Mouse (Mus musculus) limb, embryonic 12.5 days (tissue): ENCODE measurements around the gene Kcna5. TPM values are rescaled to one million over a fixed set of nuclear protein-coding genes. Genes with fewer than 3 reads are reported as not detected.
A peak's percentile ranks its signal among the peaks of the same experiment; 100 is the strongest.

ENCODE experiments used
- ATAC-seq: fragments of 200-750 bp; cut with Nextera tagmentation; 2 replicates; pipeline ENCODE4 v1.8.0; 2017; ENCODE audit warnings: low read depth, moderate TSS enrichment; ENCODE audit not compliant: insufficient number of reproducible peaks, insufficient read depth, low FRiP score, low TSS enrichment
- H3K27ac ChIP-seq: fragments of 300-500 bp; sonication (generic); 2 replicates; pipeline ENCODE4 v1.5.1; 2016; ENCODE audit warnings: mild to moderate bottlenecking, moderate library complexity
- H3K27me3 ChIP-seq: fragments of 300-500 bp; sonication (generic); 2 replicates; pipeline ENCODE4 v1.6.1; 2016; ENCODE audit warnings: mild to moderate bottlenecking, moderate library complexity
- H3K36me3 ChIP-seq: fragments of 300-500 bp; sonication (generic); 2 replicates; pipeline ENCODE4 v1.6.1; 2016; ENCODE audit warnings: mild to moderate bottlenecking, moderate library complexity
- H3K4me1 ChIP-seq: fragments of 300-500 bp; sonication (generic); replicated peaks from 2 replicates; pipeline ENCODE4 v1.6.1; 2016
- H3K4me2 ChIP-seq: fragments of 300-500 bp; sonication (generic); 2 replicates; pipeline ENCODE4 v1.6.1; 2016; ENCODE audit warnings: mild to moderate bottlenecking, moderate library complexity
- H3K4me3 ChIP-seq: fragments of 300-500 bp; sonication (generic); replicated peaks from 2 replicates; pipeline ENCODE4 v1.5.1; 2016; ENCODE audit warnings: mild to moderate bottlenecking
- H3K9ac ChIP-seq: fragments of 300-500 bp; sonication (generic); replicated peaks from 2 replicates; pipeline ENCODE4 v1.6.1; 2016; ENCODE audit warnings: mild to moderate bottlenecking, moderate library complexity
- H3K9me3 ChIP-seq: fragments of 300-500 bp; sonication (generic); 2 replicates; pipeline ENCODE4 v1.6.1; 2016; ENCODE audit warnings: mild to moderate bottlenecking, moderate library complexity
- WGBS: fragments of 180-500 bp; shearing (Covaris S2); methylation state at CpG from one replicate; pipeline ENCODE4 v1.1.7; 2016; 5-methylcytosine and 5-hydroxymethylcytosine counted together
- polyA plus RNA-seq: library from polyadenylated mRNA; unstranded; fragments of >200 nt; fragmentation: Nextera tagmentation; extraction: Ambion mirVana; gene quantifications from 2 replicates; pipeline ENCODE4 v1.2.1, GENCODE M21; 2016

The Kcna5 gene
- polyA plus RNA-seq, 1 experiment from 2014 or later = 2.1 TPM

GRCm38 (mm10) chr6:126564376-126564775 is 29.2 kb upstream of the Kcna5 start:
- no peaks in the 10 kb centered on the region for H3K36me3 ChIP-seq
- H3K4me2 ChIP-seq = no peak overlapping the region
- H3K4me1 ChIP-seq = peaks cover 11% of the 10 kb centered on the region
- no peak for ATAC-seq
- H3K27ac ChIP-seq = no peak overlapping the region
- WGBS = 55% methylated on average over 6 of the region's 6 CpGs
- H3K4me3 ChIP-seq = no peak overlapping the region
- H3K9ac ChIP-seq = no peak overlapping the region
- no peaks in the 10 kb centered on the region for H3K9me3 ChIP-seq
- no peaks in the 10 kb centered on the region; the same call in 1 of the 2 replicates for H3K27me3 ChIP-seq

DNA sequence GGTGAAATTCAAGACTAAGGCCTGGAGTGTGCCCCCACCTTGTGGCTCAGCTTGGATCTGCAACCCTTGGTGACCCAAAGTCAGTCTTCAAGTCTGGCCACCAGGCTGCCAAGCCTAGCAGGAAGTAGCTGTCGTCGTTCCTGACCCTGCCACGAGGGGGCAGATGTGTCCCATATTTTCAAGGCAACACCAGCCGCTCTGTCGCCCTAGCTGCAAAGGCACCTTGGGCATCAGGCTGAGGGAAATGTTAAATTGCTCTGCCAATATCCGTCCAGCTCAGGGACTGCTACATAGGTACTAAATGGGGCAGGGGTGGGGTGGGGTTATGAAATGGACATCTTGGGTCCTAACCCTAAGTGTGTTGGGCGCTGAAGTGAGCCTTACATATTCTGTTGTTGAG is 28.7 kb upstream of the Kcna5 start:
- no peaks in the 10 kb centered on the region for H3K9me3 ChIP-seq
- H3K36me3 ChIP-seq = no peaks in the 10 kb centered on the region
- H3K27me3 ChIP-seq = no peaks in the 10 kb centered on the region; the same call in 1 of the 2 replicates
- H3K9ac ChIP-seq = no peak overlapping the region
- peak; percentile 57 for ATAC-seq
- no peak overlapping the region for H3K4me3 ChIP-seq
- no peak overlapping the region for H3K4me2 ChIP-seq
- H3K27ac ChIP-seq = no peak overlapping the region
- peaks cover 11% of the 10 kb centered on the region for H3K4me1 ChIP-seq
- WGBS = 16% methylated on average over 7 of the region's 7 CpGs

GRCm38 (mm10) chr6:126561702-126562101 is 26.5 kb upstream of the Kcna5 start:
- Histone ChIP-seq H3K36me3 (no peaks in the 10 kb centered on the region), H3K27ac (no peak overlapping the region), H3K27me3 (no peaks in the 10 kb centered on the region; the same call in 1 of the 2 replicates), H3K9ac (no peak overlapping the region), H3K4me3 (no peak overlapping the region), H3K4me1 (peaks cover 11% of the 10 kb centered on the region), H3K9me3 (no peaks in the 10 kb centered on the region), H3K4me2 (no peak overlapping the region)
- 22% methylated on average over 4 of the region's 4 CpGs for WGBS
- no peak for ATAC-seq

- Histone ChIP-seq H3K4me1 (peaks cover 11% of the 10 kb centered on the region), H3K9me3 (no peaks in the 10 kb centered on the region), H3K9ac (no peak overlapping the region), H3K4me2 (no peak overlapping the region), H3K27ac (no peak overlapping the region), H3K4me3 (no peak overlapping the region), H3K36me3 (no peaks in the 10 kb centered on the region), H3K27me3 (no peaks in the 10 kb centered on the region; the same call in 1 of the 2 replicates)
- WGBS = 95% methylated on average over 1 of the region's 1 CpGs
- ATAC-seq = no peak
Observed at GRCm38 (mm10) chr6:126560696-126561095, 25.5 kb upstream of the Kcna5 start.

- Histone ChIP-seq H3K4me1 (peaks cover 11% of the 10 kb centered on the region), H3K27ac (no peak overlapping the region), H3K9ac (no peak overlapping the region), H3K36me3 (no peaks in the 10 kb centered on the region), H3K27me3 (peaks cover 1% of the 10 kb centered on the region; the same call in 1 of the 2 replicates), H3K4me2 (no peak overlapping the region), H3K4me3 (no peak overlapping the region), H3K9me3 (no peaks in the 10 kb centered on the region)
- WGBS = 25% methylated on average over 8 of the region's 8 CpGs
- no peak for ATAC-seq
Observed at GRCm38 (mm10) chr6:126560036-126560435, 24.8 kb upstream of the Kcna5 start.

DNA sequence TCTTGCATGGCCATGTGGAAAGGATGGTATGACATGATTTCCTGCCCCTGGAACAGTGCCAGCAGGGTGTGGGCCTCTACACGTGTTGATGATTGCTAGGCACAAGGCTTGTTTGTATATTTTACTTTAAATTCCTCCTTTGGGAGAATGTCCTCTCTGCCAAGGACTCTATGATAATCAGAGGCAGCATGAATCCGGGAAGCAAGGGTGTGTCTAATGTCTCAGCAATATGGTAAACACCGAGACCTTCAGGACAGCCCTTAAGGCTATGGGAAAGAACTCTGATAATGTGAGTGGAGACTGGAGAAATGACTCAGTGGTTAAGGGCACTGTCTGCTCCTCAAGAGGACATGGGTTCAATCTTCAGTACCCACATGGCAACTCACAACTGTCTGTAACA is 23.1 kb upstream of the Kcna5 start:
- ATAC-seq = no peak
- no peak overlapping the region for H3K9ac ChIP-seq
- WGBS = 73% methylated on average over 3 of the region's 3 CpGs
- no peak overlapping the region for H3K4me3 ChIP-seq
- no peak overlapping the region for H3K4me2 ChIP-seq
- peaks cover 11% of the 10 kb centered on the region for H3K4me1 ChIP-seq
- H3K9me3 ChIP-seq = no peaks in the 10 kb centered on the region
- no peaks in the 10 kb centered on the region for H3K36me3 ChIP-seq
- peaks cover 17% of the 10 kb centered on the region for H3K27me3 ChIP-seq
- no peak overlapping the region for H3K27ac ChIP-seq

GRCm38 (mm10) chr6:126553812-126554211 is 18.6 kb upstream of the Kcna5 start:
- Histone ChIP-seq H3K4me2 (no peak overlapping the region), H3K9ac (no peak overlapping the region)
- 30% methylated on average over 9 of the region's 9 CpGs for WGBS

DNA sequence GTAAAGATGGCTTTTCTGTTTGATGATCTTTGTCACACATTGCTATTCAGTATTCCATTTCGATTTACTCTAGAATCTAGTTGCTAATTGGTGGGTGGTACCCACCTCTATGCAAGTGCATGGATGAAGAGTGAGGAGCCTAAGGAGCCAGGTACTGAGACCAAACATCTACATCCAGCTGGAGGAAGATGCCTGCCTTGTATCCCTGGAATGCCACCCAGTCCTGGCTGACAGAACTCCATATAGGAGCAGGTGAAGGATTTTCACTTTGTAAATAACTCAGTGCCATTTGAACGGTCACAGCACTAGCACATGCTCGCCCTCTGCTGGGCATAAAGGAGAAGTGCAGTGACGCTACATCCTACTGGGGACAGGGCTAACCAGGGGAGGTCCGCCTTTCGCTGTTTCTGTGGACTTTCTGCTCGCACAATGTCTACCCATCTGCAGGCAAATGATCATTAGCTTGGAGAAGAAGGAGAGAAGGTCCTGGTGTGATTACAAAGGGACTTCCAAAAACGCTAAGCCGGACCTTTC is 16.7 kb upstream of the Kcna5 start:
- no peaks in the 10 kb centered on the region for H3K36me3 ChIP-seq
- no peak overlapping the region for H3K4me3 ChIP-seq
- 19% methylated on average over 9 of the region's 9 CpGs for WGBS
- H3K4me1 ChIP-seq = no peaks in the 10 kb centered on the region
- H3K4me2 ChIP-seq = no peak overlapping the region
- ATAC-seq = 0 out of 2 replicates have a peak, but pooled peaks have one; percentile 20
- H3K9ac ChIP-seq = no peak overlapping the region
- peaks cover 33% of the 10 kb centered on the region for H3K27me3 ChIP-seq
- no peaks in the 10 kb centered on the region for H3K9me3 ChIP-seq
- no peak overlapping the region for H3K27ac ChIP-seq

More at GRCm38 (mm10) chr6:126553812-126554211, 18.6 kb upstream of the Kcna5 start:
- Histone ChIP-seq H3K27me3 (peaks cover 33% of the 10 kb centered on the region), H3K4me3 (no peak overlapping the region), H3K9me3 (no peaks in the 10 kb centered on the region), H3K4me1 (no peaks in the 10 kb centered on the region), H3K36me3 (no peaks in the 10 kb centered on the region), H3K27ac (no peak overlapping the region)
- ATAC-seq = 0 out of 2 replicates have a peak, but pooled peaks have one; percentile 42

DNA sequence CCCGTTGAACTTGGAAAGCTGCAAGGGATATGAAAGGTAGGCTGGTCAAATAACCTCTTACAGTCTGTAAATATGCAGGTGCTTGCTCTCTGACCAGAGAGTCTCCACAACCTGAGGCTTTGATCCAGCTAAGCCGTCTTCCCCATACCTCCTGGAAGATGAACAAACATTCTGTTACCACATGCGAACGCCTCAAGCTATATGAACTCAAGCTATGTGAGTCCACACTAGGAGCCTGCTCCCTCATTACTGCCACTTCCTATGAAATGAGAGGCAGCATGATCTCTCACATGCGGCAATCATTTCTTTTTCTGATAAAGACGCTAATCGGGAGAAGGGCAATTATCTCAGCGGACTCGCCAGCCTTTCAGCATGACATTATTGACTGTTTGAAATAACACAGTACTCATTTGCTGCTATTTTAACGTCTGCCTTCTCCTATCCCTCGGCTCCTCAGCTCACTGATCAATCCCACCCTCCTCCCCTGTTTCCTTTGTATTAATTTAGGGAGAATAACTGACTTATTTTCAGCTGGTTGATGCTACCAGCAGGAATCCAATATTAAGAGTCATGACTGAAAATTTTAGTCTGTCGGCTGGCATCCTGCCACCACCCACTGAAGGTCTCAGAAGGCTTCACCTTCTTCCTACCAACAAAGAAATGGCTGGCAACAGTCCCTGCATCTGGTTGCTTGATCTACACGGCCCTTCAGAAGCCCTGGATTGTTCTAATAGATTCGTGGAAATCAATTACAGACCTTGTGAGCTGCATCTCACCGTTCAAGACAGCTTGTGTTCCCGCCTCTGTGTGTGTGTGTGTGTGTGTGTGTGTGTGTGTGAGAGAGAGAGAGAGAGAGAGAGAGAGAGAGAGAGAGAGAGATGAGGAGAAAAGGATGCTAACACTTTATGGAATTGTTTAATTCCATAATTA is 9.2 kb upstream of the Kcna5 start:
- Histone ChIP-seq H3K27ac (no peak overlapping the region), H3K36me3 (no peaks in the 10 kb centered on the region), H3K27me3 (peaks cover 3% of the 10 kb centered on the region; the same call in 1 of the 2 replicates), H3K4me2 (no peak overlapping the region), H3K9me3 (no peaks in the 10 kb centered on the region), H3K9ac (no peak overlapping the region), H3K4me1 (no peaks in the 10 kb centered on the region), H3K4me3 (no peak overlapping the region)
- WGBS = 63% methylated on average over 16 of the region's 16 CpGs
- no peak for ATAC-seq

GRCm38 (mm10) chr6:126542724-126543123 is 7.5 kb upstream of the Kcna5 start:
- 71% methylated on average over 4 of the region's 4 CpGs for WGBS
- Histone ChIP-seq H3K27ac (no peak overlapping the region), H3K4me3 (no peak overlapping the region), H3K4me2 (no peak overlapping the region), H3K9ac (no peak overlapping the region), H3K4me1 (peaks cover 2% of the 10 kb centered on the region; the same call in 1 of the 2 replicates), H3K27me3 (peaks cover 3% of the 10 kb centered on the region; the same call in 1 of the 2 replicates), H3K36me3 (no peaks in the 10 kb centered on the region), H3K9me3 (no peaks in the 10 kb centered on the region)
- no peak for ATAC-seq

GRCm38 (mm10) chr6:126537512-126537911 is 2.3 kb upstream of the Kcna5 start:
- peaks cover 31% of the 10 kb centered on the region for H3K4me1 ChIP-seq
- H3K27me3 ChIP-seq = peaks cover 37% of the 10 kb centered on the region
- no peaks in the 10 kb centered on the region for H3K36me3 ChIP-seq
- H3K9me3 ChIP-seq = no peaks in the 10 kb centered on the region
- WGBS = 44% methylated on average over 2 of the region's 2 CpGs
- H3K9ac ChIP-seq = no peak overlapping the region
- H3K4me3 ChIP-seq = no peak overlapping the region
- H3K27ac ChIP-seq = no peak overlapping the region
- no peak for ATAC-seq
- no peak overlapping the region for H3K4me2 ChIP-seq
